Mouse (Mus musculus) forebrain, embryonic 15.5 days (tissue): ENCODE results near the gene Shisal2a. TPM values are rescaled to one million over a fixed set of nuclear protein-coding genes. Genes with fewer than 3 reads are reported as not detected.

ENCODE experiments used
- ATAC-seq: fragments of 200-750 bp; cut with Nextera tagmentation; replicated peaks from 2 replicates; pipeline ENCODE4 v1.8.0; 2017; ENCODE audit warnings: mild to moderate bottlenecking, moderate TSS enrichment, moderate library complexity
- H3K27ac ChIP-seq: fragments of 300-500 bp; sonication (generic); replicated peaks from 2 replicates; pipeline ENCODE4 v1.5.1; 2015; ENCODE audit warnings: mild to moderate bottlenecking, inconsistent platforms
- H3K27me3 ChIP-seq: fragments of 300-500 bp; sonication (generic); 2 replicates; pipeline ENCODE4 v1.6.1; 2015; ENCODE audit warnings: inconsistent platforms
- H3K36me3 ChIP-seq: fragments of 300-500 bp; sonication (generic); 2 replicates; pipeline ENCODE4 v1.6.1; 2015; ENCODE audit warnings: mild to moderate bottlenecking, inconsistent platforms
- H3K4me1 ChIP-seq: fragments of 300-500 bp; sonication (generic); 2 replicates; pipeline ENCODE4 v1.6.1; 2015; ENCODE audit warnings: inconsistent platforms
- H3K4me2 ChIP-seq: fragments of 300-500 bp; sonication (generic); replicated peaks from 2 replicates; pipeline ENCODE4 v1.6.1; 2015; ENCODE audit warnings: mild to moderate bottlenecking, inconsistent platforms
- H3K4me3 ChIP-seq: fragments of 300-500 bp; sonication (generic); 2 replicates; pipeline ENCODE4 v1.5.1; 2015; ENCODE audit warnings: mild to moderate bottlenecking, inconsistent platforms
- H3K9ac ChIP-seq: fragments of 300-500 bp; sonication (generic); replicated peaks from 2 replicates; pipeline ENCODE4 v1.6.1; 2015; ENCODE audit warnings: mild to moderate bottlenecking, inconsistent platforms
- H3K9me3 ChIP-seq: fragments of 300-500 bp; sonication (generic); 2 replicates; pipeline ENCODE4 v1.6.1; 2016; ENCODE audit warnings: inconsistent platforms
- WGBS: fragments of 180-500 bp; shearing (Covaris S2); methylation state at CpG from one replicate; pipeline ENCODE4 v1.1.7; 2015; ENCODE audit warnings: mixed read lengths; 5-methylcytosine and 5-hydroxymethylcytosine counted together
- polyA plus RNA-seq: library from polyadenylated mRNA; unstranded; fragments of >200 nt; fragmentation: Nextera tagmentation; extraction: Ambion mirVana; gene quantifications from 2 replicates; pipeline ENCODE4 v1.2.1, GENCODE M21; 2015

The Shisal2a gene
- polyA plus RNA-seq, 1 experiment from 2014 or later, result 1.7 TPM

- Histone ChIP-seq H3K4me3 (no peak overlapping the region), H3K4me2 (no peak overlapping the region), H3K27ac (no peak overlapping the region), H3K4me1 (no peaks in the 10 kb centered on the region), H3K9me3 (no peaks in the 10 kb centered on the region), H3K36me3 (no peaks in the 10 kb centered on the region), H3K9ac (no peak overlapping the region), H3K27me3 (no peaks in the 10 kb centered on the region)
- WGBS, result 91% methylated on average over 10 of the region's 10 CpGs
- ATAC-seq, result no peak
Observed at GRCm38 (mm10) chr4:108400395-108400794, 17.2 kb upstream of the Shisal2a start.

GRCm38 (mm10) chr4:108394236-108394635 is 11.1 kb upstream of the Shisal2a start:
- no peaks in the 10 kb centered on the region for H3K27me3 ChIP-seq
- ATAC-seq, result no peak

GRCm38 (mm10) chr4:108392558-108392957 is 9.4 kb upstream of the Shisal2a start:
- H3K4me3 ChIP-seq, result no peak overlapping the region
- no peaks in the 10 kb centered on the region for H3K9me3 ChIP-seq
- ATAC-seq, result no peak
- 89% methylated on average over 2 of the region's 2 CpGs for WGBS
- H3K27me3 ChIP-seq, result no peaks in the 10 kb centered on the region
- H3K27ac ChIP-seq, result no peak overlapping the region
- H3K4me1 ChIP-seq, result peaks cover 15% of the 10 kb centered on the region
- no peaks in the 10 kb centered on the region for H3K36me3 ChIP-seq
- no peak overlapping the region for H3K4me2 ChIP-seq
- H3K9ac ChIP-seq, result no peak overlapping the region

More at GRCm38 (mm10) chr4:108394236-108394635, 11.1 kb upstream of the Shisal2a start:
- H3K27ac ChIP-seq, result no peak overlapping the region
- no peak overlapping the region for H3K4me3 ChIP-seq
- H3K9me3 ChIP-seq, result no peaks in the 10 kb centered on the region
- H3K4me2 ChIP-seq, result no peak overlapping the region
- no peaks in the 10 kb centered on the region for H3K36me3 ChIP-seq
- no peaks in the 10 kb centered on the region for H3K4me1 ChIP-seq
- H3K9ac ChIP-seq, result no peak overlapping the region

GRCm38 (mm10) chr4:108391124-108391523 is 8.0 kb upstream of the Shisal2a start:
- no peak for ATAC-seq
- no peak overlapping the region for H3K4me2 ChIP-seq
- no peak overlapping the region for H3K4me3 ChIP-seq
- H3K9me3 ChIP-seq, result no peaks in the 10 kb centered on the region
- WGBS, result 88% methylated on average over 5 of the region's 5 CpGs
- H3K4me1 ChIP-seq, result peaks cover 16% of the 10 kb centered on the region
- H3K9ac ChIP-seq, result no peak overlapping the region
- no peak overlapping the region for H3K27ac ChIP-seq
- no peaks in the 10 kb centered on the region for H3K36me3 ChIP-seq
- H3K27me3 ChIP-seq, result no peaks in the 10 kb centered on the region

GRCm38 (mm10) chr4:108388741-108389140 is 5.6 kb upstream of the Shisal2a start:
- WGBS, result 51% methylated on average over 3 of the region's 3 CpGs
- no peaks in the 10 kb centered on the region for H3K9me3 ChIP-seq
- no peaks in the 10 kb centered on the region for H3K36me3 ChIP-seq
- no peak overlapping the region for H3K4me3 ChIP-seq
- 0 out of 2 replicates have a peak, but pooled peaks cover 7% of the 10 kb centered on the region for H3K27me3 ChIP-seq
- H3K27ac ChIP-seq, result no peak overlapping the region
- no peak for ATAC-seq
- no peak overlapping the region for H3K4me2 ChIP-seq
- peaks cover 16% of the 10 kb centered on the region for H3K4me1 ChIP-seq
- H3K9ac ChIP-seq, result no peak overlapping the region

- Histone ChIP-seq H3K4me2 (peak overlapping the region; percentile 51), H3K27me3 (peaks cover 11% of the 10 kb centered on the region; the same call in 1 of the 2 replicates), H3K4me3 (peak overlapping the region; percentile 35), H3K4me1 (peaks cover 19% of the 10 kb centered on the region), H3K9ac (peak overlapping the region; percentile 51), H3K27ac (peak overlapping the region; percentile 59), H3K9me3 (no peaks in the 10 kb centered on the region), H3K36me3 (no peaks in the 10 kb centered on the region)
- WGBS, result 2% methylated on average over 18 of the region's 18 CpGs
- peak; percentile 71 for ATAC-seq
Observed at GRCm38 (mm10) chr4:108387681-108388253, 4.6 kb upstream of the Shisal2a start.

GRCm38 (mm10) chr4:108387106-108387505 is 4.0 kb upstream of the Shisal2a start:
- Histone ChIP-seq H3K27me3 (peaks cover 17% of the 10 kb centered on the region; the same call in 1 of the 2 replicates), H3K9me3 (no peaks in the 10 kb centered on the region), H3K9ac (no peak overlapping the region; the same call in 1 of the 2 replicates), H3K4me2 (peak overlapping the region; percentile 51), H3K27ac (peak overlapping the region; percentile 59), H3K4me3 (peak overlapping the region; percentile 35), H3K36me3 (no peaks in the 10 kb centered on the region), H3K4me1 (peaks cover 19% of the 10 kb centered on the region)
- WGBS, result 40% methylated on average over 4 of the region's 4 CpGs
- peak; percentile 48 for ATAC-seq

- Histone ChIP-seq H3K9ac (no peak overlapping the region), H3K9me3 (no peaks in the 10 kb centered on the region), H3K4me1 (peaks cover 19% of the 10 kb centered on the region), H3K27ac (no peak overlapping the region), H3K4me2 (no peak overlapping the region), H3K27me3 (peaks cover 17% of the 10 kb centered on the region; the same call in 1 of the 2 replicates), H3K36me3 (no peaks in the 10 kb centered on the region), H3K4me3 (no peak overlapping the region)
- no peak for ATAC-seq
- 49% methylated on average over 1 of the region's 1 CpGs for WGBS
Observed at GRCm38 (mm10) chr4:108386087-108386486, 2.9 kb upstream of the Shisal2a start.

- Histone ChIP-seq H3K4me3 (no peak overlapping the region), H3K36me3 (no peaks in the 10 kb centered on the region), H3K9me3 (no peaks in the 10 kb centered on the region), H3K27me3 (peaks cover 17% of the 10 kb centered on the region; the same call in 1 of the 2 replicates), H3K9ac (no peak overlapping the region), H3K4me1 (peaks cover 3% of the 10 kb centered on the region; the same call in 1 of the 2 replicates), H3K27ac (no peak overlapping the region), H3K4me2 (no peak overlapping the region)
- no peak for ATAC-seq
- 11% methylated on average over 1 of the region's 1 CpGs for WGBS
Observed at GRCm38 (mm10) chr4:108380146-108380545, 3.0 kb downstream of the Shisal2a start.

GRCm38 (mm10) chr4:108379476-108379875 is 3.7 kb downstream of the Shisal2a start:
- Histone ChIP-seq H3K36me3 (no peaks in the 10 kb centered on the region), H3K27ac (no peak overlapping the region), H3K4me1 (peaks cover 3% of the 10 kb centered on the region; the same call in 1 of the 2 replicates), H3K27me3 (peaks cover 17% of the 10 kb centered on the region; the same call in 1 of the 2 replicates), H3K9ac (no peak overlapping the region), H3K4me2 (no peak overlapping the region), H3K4me3 (no peak overlapping the region), H3K9me3 (no peaks in the 10 kb centered on the region)
- ATAC-seq, result no peak
- 88% methylated on average over 3 of the region's 3 CpGs for WGBS

- WGBS, result 85% methylated on average over 3 of the region's 3 CpGs
- H3K4me1 ChIP-seq, result no peaks in the 10 kb centered on the region
- H3K27ac ChIP-seq, result no peak overlapping the region
- no peaks in the 10 kb centered on the region for H3K36me3 ChIP-seq
- H3K4me3 ChIP-seq, result no peak overlapping the region
- H3K9ac ChIP-seq, result no peak overlapping the region
- no peaks in the 10 kb centered on the region for H3K27me3 ChIP-seq
- ATAC-seq, result no peak
- H3K4me2 ChIP-seq, result no peak overlapping the region
- no peaks in the 10 kb centered on the region for H3K9me3 ChIP-seq
Observed at GRCm38 (mm10) chr4:108372166-108372565, 11.0 kb downstream of the Shisal2a start.

GRCm38 (mm10) chr4:108371421-108371820 is 11.7 kb downstream of the Shisal2a start:
- no peaks in the 10 kb centered on the region for H3K9me3 ChIP-seq
- 85% methylated on average over 3 of the region's 3 CpGs for WGBS
- no peak overlapping the region for H3K9ac ChIP-seq
- no peak overlapping the region for H3K4me2 ChIP-seq
- no peaks in the 10 kb centered on the region for H3K27me3 ChIP-seq
- H3K27ac ChIP-seq, result no peak overlapping the region
- no peaks in the 10 kb centered on the region for H3K4me1 ChIP-seq
- H3K4me3 ChIP-seq, result no peak overlapping the region
- H3K36me3 ChIP-seq, result no peaks in the 10 kb centered on the region
- no peak for ATAC-seq

GRCm38 (mm10) chr4:108370409-108370808 is 12.7 kb downstream of the Shisal2a start:
- Histone ChIP-seq H3K4me1 (no peaks in the 10 kb centered on the region), H3K36me3 (no peaks in the 10 kb centered on the region), H3K9ac (no peak overlapping the region), H3K4me3 (no peak overlapping the region), H3K27ac (no peak overlapping the region), H3K9me3 (no peaks in the 10 kb centered on the region), H3K27me3 (no peaks in the 10 kb centered on the region), H3K4me2 (no peak overlapping the region)
- 63% methylated on average over 4 of the region's 4 CpGs for WGBS
- no peak for ATAC-seq
